Mouse (Mus musculus) spleen, postnatal 14 days (tissue): ENCODE results near the gene Pfkfb2.
"Not testable (repeated sequence)": the region's sequence is repeated elsewhere in the genome, so short reads cannot be mapped to it uniquely, and the experiment has no call there.

Source experiments
- DNase-seq, 2 experiments: peaks; one replicate each; pipeline ENCODE4 v3.0.0; 2021 to 2022; ENCODE audit warnings: low spot score in 2 of 2

The Pfkfb2 gene

GRCm38 (mm10) chr1:130698601-130699000 is 30.5 kb downstream of the Pfkfb2 start:
- DNase-seq: no peak

GRCm38 (mm10) chr1:130683905-130684304 is 45.1 kb downstream of the Pfkfb2 start:
- no peak for DNase-seq

GRCm38 (mm10) chr1:130681656-130682413 is 47.2 kb downstream of the Pfkfb2 start:
- no peak for DNase-seq

- DNase-seq: no peak
These were observed 48.0 kb downstream of the Pfkfb2 start for GRCm38 (mm10) chr1:130681075-130681474.

GRCm38 (mm10) chr1:130678551-130678950 is 50.5 kb downstream of the Pfkfb2 start:
- DNase-seq: no peak

GRCm38 (mm10) chr1:130663576-130663975 is 65.5 kb downstream of the Pfkfb2 start:
- DNase-seq: not testable (repeated sequence)

GRCm38 (mm10) chr1:130661454-130661853 is 67.6 kb downstream of the Pfkfb2 start, which contains the start of gene C4bp:
C4bp (minus strand) TSS chr1:130661632.
- DNase-seq: no peak

GRCm38 (mm10) chr1:130659641-130660040 is 69.4 kb downstream of the Pfkfb2 start:
- not testable (repeated sequence) for DNase-seq

GRCm38 (mm10) chr1:130644103-130644502 is 85.0 kb downstream of the Pfkfb2 start:
- no peak for DNase-seq

- no peak for DNase-seq
These were observed 88.1 kb downstream of the Pfkfb2 start for GRCm38 (mm10) chr1:130640967-130641366.
